Mouse (Mus musculus) heart, postnatal 14 days (tissue): Measurements from ENCODE around the gene Klk8. TPM values are rescaled to one million over a fixed set of nuclear protein-coding genes. Genes with fewer than 3 reads are reported as not detected.

ENCODE experiments used
- DNase-seq, 2 experiments: peaks; one replicate each; pipeline ENCODE4 v3.0.0; 2021 to 2022
- intact Hi-C: fragments of 180-260 bp; cut with DNase I; formaldehyde crosslinking; loops from one replicate; pipeline ENCODE4 v1.15.1; 2025
- long read RNA-seq, 2 experiments: library from polyadenylated mRNA; stranded (forward); transcript quantifications; one replicate each; pipeline ENCODE4 v2.0.0; 2021
- total RNA-seq, 2 experiments: library from RNA; stranded (reverse); gene quantifications; 2 replicates each; pipeline ENCODE4 v1.2.3; 2021

The Klk8 gene
- total RNA-seq = 10 to 100 TPM; 10.6 to 14.2 TPM
- long read RNA-seq, experiment 1, transcript Klk8-201 (5 exons, 1,322 nt) = major isoform, 5 of 6 reads
- long read RNA-seq, experiment 1, partial matches to known transcripts = 1 of 6 reads
- long read RNA-seq, experiment 1, other reads (novel, unspliced or antisense) = 0 of 6 reads
- long read RNA-seq, experiment 2, partial matches to known transcripts = 1 of 5 reads
- long read RNA-seq, experiment 2, other reads (novel, unspliced or antisense) = 1 of 5 reads

- intact Hi-C loops = no loop called here
- peak in 1 of 2 experiments; percentile 35 for DNase-seq
Observed at GRCm38 (mm10) chr7:43797333-43797769, at the start of gene Klk8. Gene Klk8, plus strand, starts transcription at chr7:43797577.

- peak; percentile 23 to 28 for DNase-seq
- intact Hi-C loops = no loop called here
Observed at GRCm38 (mm10) chr7:43747788-43748187, 49.6 kb upstream of the Klk8 start.

GRCm38 (mm10) chr7:43752806-43753205, 44.6 kb upstream of the Klk8 start:
- DNase-seq = no peak
- intact Hi-C loops = no loop called here

- DNase-seq = no peak
- intact Hi-C loops = no loop called here
Observed at GRCm38 (mm10) chr7:43766484-43766883, 30.9 kb upstream of the Klk8 start.

- no peak for DNase-seq
- intact Hi-C loops = no loop called here
Observed at GRCm38 (mm10) chr7:43768597-43768996, 28.8 kb upstream of the Klk8 start, which contains the start of gene Klk12. Gene Klk12, plus strand, starts transcription at chr7:43768897.

- DNase-seq = no peak
- intact Hi-C loops = no loop called here
Observed at GRCm38 (mm10) chr7:43769636-43770035, 27.7 kb upstream of the Klk8 start.

- DNase-seq = no peak
- intact Hi-C loops = no loop called here
Observed at GRCm38 (mm10) chr7:43770701-43771100, 26.7 kb upstream of the Klk8 start.

GRCm38 (mm10) chr7:43771916-43772315, 25.5 kb upstream of the Klk8 start:
- no peak for DNase-seq

GRCm38 (mm10) chr7:43772901-43773300, 24.5 kb upstream of the Klk8 start:
- intact Hi-C loops = no loop called here
- no peak for DNase-seq

More at GRCm38 (mm10) chr7:43771916-43772315, 25.5 kb upstream of the Klk8 start:
- intact Hi-C loops = no loop called here

GRCm38 (mm10) chr7:43774364-43774763, 23.0 kb upstream of the Klk8 start, which contains the start of gene Klk11:
Gene Klk11, plus strand, starts transcription at chr7:43774604.
- intact Hi-C loops = no loop called here
- no peak for DNase-seq

- no peak for DNase-seq
- intact Hi-C loops = no loop called here
Observed at GRCm38 (mm10) chr7:43774802-43775201, 22.6 kb upstream of the Klk8 start.

GRCm38 (mm10) chr7:43775311-43776057, 21.9 kb upstream of the Klk8 start:
- intact Hi-C loops = no loop called here
- no peak for DNase-seq

GRCm38 (mm10) chr7:43776506-43776905, 20.9 kb upstream of the Klk8 start:
- intact Hi-C loops = no loop called here
- no peak for DNase-seq

GRCm38 (mm10) chr7:43777423-43777822, 20.0 kb upstream of the Klk8 start:
- no peak for DNase-seq
- intact Hi-C loops = no loop called here

- intact Hi-C loops = no loop called here
- no peak for DNase-seq
Observed at GRCm38 (mm10) chr7:43778176-43778970, 19.0 kb upstream of the Klk8 start.

GRCm38 (mm10) chr7:43780241-43780640, 17.1 kb upstream of the Klk8 start:
- intact Hi-C loops = no loop called here

GRCm38 (mm10) chr7:43780746-43781145, 16.6 kb upstream of the Klk8 start, which contains the start of gene Klk10:
Gene Klk10, plus strand, starts transcription at chr7:43781035.
- intact Hi-C loops = no loop called here
- DNase-seq = no peak

More at GRCm38 (mm10) chr7:43780241-43780640, 17.1 kb upstream of the Klk8 start:
- no peak for DNase-seq

GRCm38 (mm10) chr7:43781541-43781940, 15.8 kb upstream of the Klk8 start:
- no peak for DNase-seq
- intact Hi-C loops = no loop called here

GRCm38 (mm10) chr7:43782275-43783265, 14.8 kb upstream of the Klk8 start:
- peak; percentile 77 to 85 for DNase-seq
- intact Hi-C loops = no loop called here

- intact Hi-C loops = loop anchor here (1.0 to 5.0 kb wide), 2 partner anchors 104 to 107 kb away; no protein-coding TSS in a partner anchor
- DNase-seq = no peak
Observed at GRCm38 (mm10) chr7:43785286-43785685, 12.1 kb upstream of the Klk8 start.
